Mouse (Mus musculus) C2C12 (cell line): ENCODE data around the gene Krt28. TPM values are rescaled to one million over a fixed set of nuclear protein-coding genes. Genes with fewer than 3 reads are reported as not detected.

Experiments
- H3K27me3 ChIP-seq: one replicate; pipeline ENCODE4 v1.6.1; 2011; ENCODE audit not compliant: control insufficient read depth, insufficient read depth, insufficient read length
- H3K36me3 ChIP-seq: one replicate; pipeline ENCODE4 v1.6.1; 2011; ENCODE audit not compliant: control insufficient read depth, insufficient read depth
- H3K4me3 ChIP-seq: one replicate; pipeline ENCODE4 v1.5.1; 2011; ENCODE audit warnings: mild to moderate bottlenecking, control low read depth; ENCODE audit not compliant: poor library complexity, insufficient read depth, severe bottlenecking
- H3K79me2 ChIP-seq: one replicate; pipeline ENCODE4 v1.6.1; 2011; ENCODE audit not compliant: control insufficient read depth, insufficient read depth
- H3K79me3 ChIP-seq: one replicate; pipeline ENCODE4 v1.6.1; 2011; ENCODE audit warnings: low read depth, control low read depth
- H3ac ChIP-seq: one replicate; pipeline ENCODE3; 2011; ENCODE audit warnings: low read depth; ENCODE audit not compliant: control insufficient read depth, insufficient read length
- CEBPB ChIP-seq: IDR thresholded peaks from one replicate; pipeline ENCODE4 v1.6.1; 2011; ENCODE audit warnings: low read depth, mild to moderate bottlenecking, control low read depth, moderate library complexity
- CTCF ChIP-seq: IDR thresholded peaks from one replicate; pipeline ENCODE4 v1.5.1; 2011; ENCODE audit not compliant: control insufficient read depth, insufficient read depth, insufficient read length
- FOSL1 ChIP-seq: IDR thresholded peaks from one replicate; pipeline ENCODE4 v1.8.0; 2011; ENCODE audit warnings: mild to moderate bottlenecking, low read length; ENCODE audit not compliant: poor library complexity, insufficient read depth, severe bottlenecking
- MAX ChIP-seq: IDR thresholded peaks from one replicate; pipeline ENCODE4 v1.6.1; 2011; ENCODE audit warnings: mild to moderate bottlenecking, control low read depth
- MYOD1 ChIP-seq: IDR thresholded peaks from one replicate; pipeline ENCODE4 v1.6.1; 2011; ENCODE audit warnings: low read depth; ENCODE audit not compliant: control insufficient read depth, insufficient read length
- MYOG ChIP-seq: IDR thresholded peaks from one replicate; pipeline ENCODE4 v1.6.1; 2011; ENCODE audit not compliant: control insufficient read depth, insufficient read length; ENCODE audit errors: extremely low read depth
- USF1 ChIP-seq: IDR thresholded peaks from one replicate; pipeline ENCODE4 v1.6.1; 2011; ENCODE audit warnings: low read depth, mild to moderate bottlenecking, control low read depth, moderate library complexity
- long read RNA-seq, 2 experiments: library from polyadenylated mRNA; unstranded; transcript quantifications; one replicate each; pipeline ENCODE4 v2.0.0; 2019 to 2020
- polyA plus RNA-seq: library from polyadenylated mRNA; unstranded; fragments of >200 nt; fragmentation: generic; extraction: Trizol; gene quantifications from one replicate; pipeline ENCODE4 v1.2.1, GENCODE M21; 2012; ENCODE audit warnings: missing spikeins

The Krt28 gene
- polyA plus RNA-seq, result 0.02 TPM
- long read RNA-seq, experiment 1, result 0 reads
- long read RNA-seq, experiment 2, result 0 reads

DNA sequence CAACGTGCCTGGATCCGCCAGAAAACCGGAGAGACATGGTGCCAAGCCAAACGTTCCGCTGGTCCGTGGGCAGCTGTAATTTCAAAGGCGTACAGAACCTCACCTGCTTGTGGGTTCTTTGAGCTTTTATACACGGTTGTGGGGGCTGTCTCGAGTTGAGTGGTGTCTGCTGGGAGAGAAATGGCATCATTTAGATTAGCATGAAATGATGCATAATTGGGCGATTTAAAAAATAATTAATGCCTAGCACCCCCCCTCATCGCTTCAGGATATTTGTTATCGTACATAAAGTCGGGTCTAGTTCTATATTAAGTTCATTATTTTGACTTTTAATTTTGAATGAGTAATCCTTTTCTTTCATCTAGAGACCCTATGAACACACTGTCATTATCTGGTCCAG, at the start of gene Krt28:
Gene Krt28 (minus strand): TSS at position 101 of the 400 bp plus-strand sequence.
- H3K4me3 ChIP-seq, result no peak within 1 kb of the TSS
- no peaks in the 10 kb centered on the region for H3K79me3 ChIP-seq
- TF ChIP-seq CEBPB (no peak), MYOD1 (no peak), MAX (no peak)
- H3K27me3 ChIP-seq, result peaks cover 46% of the 10 kb centered on the region
- no peak within 1 kb of the TSS for H3ac ChIP-seq
- H3K79me2 ChIP-seq, result no peaks in the 10 kb centered on the region
- H3K36me3 ChIP-seq, result no peaks in the 10 kb centered on the region

DNA sequence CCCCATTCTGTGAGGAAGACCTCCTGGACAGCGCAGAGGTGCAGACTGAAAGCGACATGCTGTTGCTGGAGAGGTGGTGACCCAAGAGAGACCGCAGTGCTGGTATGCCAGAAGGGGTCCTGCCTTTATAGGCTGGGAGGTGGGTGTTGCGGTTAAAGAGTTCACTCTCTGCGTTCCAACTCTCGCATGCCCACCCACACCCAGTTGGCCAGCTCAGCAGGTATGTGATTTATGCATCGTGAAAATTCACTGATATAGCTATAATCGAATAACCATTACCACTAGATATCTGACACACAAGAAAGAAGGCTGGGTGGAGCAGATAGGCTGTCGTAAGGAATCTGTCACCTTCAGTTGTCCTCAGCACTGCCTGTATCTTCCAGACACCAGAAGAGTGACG, 47.5 kb upstream of the Krt28 start, which contains the start of gene Krt12:
Gene Krt12 (minus strand): TSS at position 101 of the 400 bp plus-strand sequence.
- H3K4me3 ChIP-seq, result no peak within 1 kb of the TSS

DNA sequence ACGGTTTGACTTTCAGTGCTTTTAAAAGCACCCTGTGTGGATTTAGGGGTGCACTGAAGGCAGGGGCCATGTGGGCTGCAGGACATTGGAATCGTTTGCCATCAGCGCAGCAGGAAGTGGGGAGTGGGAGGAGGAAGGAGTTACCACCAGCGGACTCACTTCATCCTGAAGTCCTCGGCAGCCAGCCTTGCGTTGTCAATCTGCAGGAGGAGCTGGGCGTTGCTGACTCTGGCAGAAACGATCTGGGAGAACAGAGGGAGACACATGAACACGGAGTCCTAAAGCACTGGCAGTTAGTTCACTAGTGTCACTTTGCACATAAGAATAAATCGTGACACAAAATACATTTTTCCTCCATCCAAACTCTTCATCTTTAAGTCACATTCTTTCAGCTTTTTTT, 45.9 kb upstream of the Krt28 start:
- H3K4me3 ChIP-seq, result no peak overlapping the region
- no peaks in the 10 kb centered on the region for H3K79me3 ChIP-seq
- H3K79me2 ChIP-seq, result no peaks in the 10 kb centered on the region
- no peak overlapping the region for H3ac ChIP-seq
- H3K36me3 ChIP-seq, result no peaks in the 10 kb centered on the region
- H3K27me3 ChIP-seq, result peaks cover 25% of the 10 kb centered on the region
- TF ChIP-seq MYOD1, result no peak
- no peak for TF ChIP-seq CEBPB
- TF ChIP-seq MYOG, result no peak
- no peak for TF ChIP-seq MAX
- TF ChIP-seq USF1, result no peak
- TF ChIP-seq CTCF, result no peak
- TF ChIP-seq FOSL1, result no peak

More for the DNA sequence above, 47.5 kb upstream of the Krt28 start, which contains the start of gene Krt12:
- TF ChIP-seq MYOG (no peak), MYOD1 (no peak), CTCF (no peak), FOSL1 (no peak), MAX (no peak), USF1 (no peak), CEBPB (no peak)
- H3ac ChIP-seq, result no peak within 1 kb of the TSS
- H3K36me3 ChIP-seq, result no peaks in the 10 kb centered on the region
- no peaks in the 10 kb centered on the region for H3K79me3 ChIP-seq
- H3K27me3 ChIP-seq, result peaks cover 25% of the 10 kb centered on the region
- H3K79me2 ChIP-seq, result no peaks in the 10 kb centered on the region

DNA sequence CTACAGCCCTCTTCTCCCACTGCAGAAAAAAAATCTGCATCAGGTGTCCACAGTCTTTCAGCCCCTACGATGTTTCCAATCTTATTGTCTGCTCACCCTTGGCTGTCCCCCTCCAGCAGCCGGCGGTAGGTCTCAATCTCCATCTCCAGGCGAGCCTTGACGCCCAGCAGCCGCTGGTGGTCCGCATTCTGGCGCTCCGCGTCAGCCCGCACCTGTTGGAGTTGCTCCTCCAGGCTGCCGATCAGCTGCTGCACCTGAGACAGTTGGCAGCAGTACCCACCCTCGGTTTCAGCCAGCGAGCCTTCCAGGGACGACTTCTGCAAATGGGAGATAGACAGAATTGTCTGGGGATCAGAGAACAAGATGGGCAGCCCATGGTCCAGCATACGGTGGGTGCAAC, 43.1 kb upstream of the Krt28 start:
- H3K79me2 ChIP-seq, result no peaks in the 10 kb centered on the region
- TF ChIP-seq MAX (no peak), FOSL1 (no peak), CTCF (no peak), USF1 (no peak), MYOG (no peak), MYOD1 (no peak), CEBPB (no peak)

DNA sequence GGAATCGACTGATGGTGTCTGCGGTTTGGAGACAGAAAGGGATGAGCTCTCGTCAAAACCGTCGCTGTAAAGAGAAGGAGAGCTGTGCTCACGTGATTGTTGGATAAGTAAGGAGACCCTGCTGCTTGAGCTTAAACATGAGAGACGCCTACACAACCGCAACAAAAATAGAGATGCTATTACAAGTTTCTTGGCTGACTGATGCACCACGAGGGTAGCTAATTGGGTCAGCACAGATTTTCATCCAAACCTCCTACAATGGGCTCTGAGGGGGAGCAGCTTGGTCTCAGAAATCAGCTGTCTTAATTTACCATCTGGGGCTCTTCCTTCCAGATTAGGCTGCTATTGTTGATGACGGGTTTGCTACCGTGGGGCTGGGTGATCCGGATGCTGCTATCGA, 42.2 kb upstream of the Krt28 start:
- H3K79me2 ChIP-seq, result no peaks in the 10 kb centered on the region
- H3K79me3 ChIP-seq, result no peaks in the 10 kb centered on the region
- TF ChIP-seq MYOG, result no peak
- no peak for TF ChIP-seq MAX
- peak; percentile 18 for TF ChIP-seq USF1
- no peak overlapping the region for H3K4me3 ChIP-seq
- H3K36me3 ChIP-seq, result no peaks in the 10 kb centered on the region
- H3ac ChIP-seq, result no peak overlapping the region
- peaks cover 22% of the 10 kb centered on the region for H3K27me3 ChIP-seq

More for the DNA sequence above, 43.1 kb upstream of the Krt28 start:
- H3K79me3 ChIP-seq, result no peaks in the 10 kb centered on the region
- H3K27me3 ChIP-seq, result peaks cover 25% of the 10 kb centered on the region
- H3K36me3 ChIP-seq, result no peaks in the 10 kb centered on the region
- H3K4me3 ChIP-seq, result no peak overlapping the region
- no peak overlapping the region for H3ac ChIP-seq

DNA sequence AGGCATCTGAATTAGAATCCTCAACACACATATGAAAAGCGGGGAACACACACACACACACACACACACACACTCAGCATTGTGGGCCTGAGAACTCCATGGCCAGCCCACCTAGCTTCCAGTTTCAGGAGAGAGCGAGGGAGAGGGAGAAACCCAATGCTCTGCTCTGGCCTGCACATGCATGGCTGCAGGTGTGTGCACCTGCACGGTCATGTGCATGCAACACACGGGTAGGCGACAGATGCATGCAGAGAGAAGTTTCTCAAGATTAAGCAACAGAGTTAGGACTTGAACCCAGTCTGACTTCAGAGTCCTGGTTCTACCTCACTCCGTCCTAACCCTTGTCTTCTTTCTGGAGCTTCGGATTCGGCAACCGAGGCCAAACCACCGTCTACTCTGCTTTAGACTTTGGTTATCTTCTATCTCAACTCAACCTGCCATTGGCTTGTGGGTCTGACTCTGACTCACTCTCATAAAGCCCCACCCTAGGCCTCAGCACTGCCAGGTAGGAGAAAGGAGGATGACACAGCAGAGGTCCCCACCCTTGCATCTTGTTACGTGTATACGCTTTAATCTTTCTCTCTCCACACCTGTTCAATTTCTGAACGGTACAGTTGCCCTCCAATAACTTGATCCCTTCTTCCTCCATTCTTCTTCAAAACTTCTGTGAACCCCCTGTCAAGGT, 39.9 kb upstream of the Krt28 start:
- Histone ChIP-seq H3K36me3 (no peaks in the 10 kb centered on the region), H3K27me3 (peaks cover 23% of the 10 kb centered on the region), H3ac (no peak overlapping the region), H3K4me3 (no peak overlapping the region), H3K79me2 (no peaks in the 10 kb centered on the region), H3K79me3 (no peaks in the 10 kb centered on the region)
- TF ChIP-seq CEBPB (no peak), USF1 (no peak), MYOD1 (no peak), CTCF (no peak), MAX (no peak), FOSL1 (no peak), MYOG (no peak)
